Mouse (Mus musculus): ENCODE measurements at regions not wholly inside any gene's neighbourhood (a gene's known extent, or its start where the extent isn't known, plus 50 kb on each side); places are given as distances from the start of the nearest gene placed in this dataset.

GRCm38 (mm10) chr13:42358588-42358987 is 57.3 kb downstream of the Edn1 start:
- DNase-seq, result no peak

GRCm38 (mm10) chr13:42367655-42368554 is 66.6 kb downstream of the Edn1 start:
- no peak for DNase-seq

GRCm38 (mm10) chr13:42369826-42370225 is 68.5 kb downstream of the Edn1 start:
- no peak for DNase-seq

- no peak for DNase-seq
Observed at GRCm38 (mm10) chr13:42372201-42372600, 70.9 kb downstream of the Edn1 start.

GRCm38 (mm10) chr13:42374181-42374596 is 72.9 kb downstream of the Edn1 start:
- no peak for DNase-seq

GRCm38 (mm10) chr13:42379675-42380074 is 78.4 kb downstream of the Edn1 start:
- DNase-seq, result no peak

- DNase-seq, result no peak
Observed at GRCm38 (mm10) chr13:42383099-42383498, 81.8 kb downstream of the Edn1 start.

- DNase-seq, result no peak
Observed at GRCm38 (mm10) chr13:42390389-42390788, 89.1 kb downstream of the Edn1 start.

GRCm38 (mm10) chr13:42391330-42392005 is 90.2 kb downstream of the Edn1 start:
- DNase-seq, result no peak

- DNase-seq, result no peak
Observed at GRCm38 (mm10) chr13:42392701-42393100, 91.4 kb downstream of the Edn1 start.

GRCm38 (mm10) chr13:42394572-42394971 is 93.3 kb downstream of the Edn1 start:
- DNase-seq, result no peak

GRCm38 (mm10) chr13:42401513-42401912 is 100.2 kb downstream of the Edn1 start:
- no peak for DNase-seq

GRCm38 (mm10) chr13:42403231-42404020 is 102.2 kb downstream of the Edn1 start:
- no peak for DNase-seq

GRCm38 (mm10) chr13:42412652-42413282 is 111.5 kb downstream of the Edn1 start:
- no peak for DNase-seq

GRCm38 (mm10) chr13:42446921-42447320 is 145.6 kb downstream of the Edn1 start:
- no peak for DNase-seq

- DNase-seq, result no peak
Observed at GRCm38 (mm10) chr13:42453665-42454064, 152.4 kb downstream of the Edn1 start.

GRCm38 (mm10) chr13:42459892-42460291 is 158.6 kb downstream of the Edn1 start:
- DNase-seq, result no peak

- no peak for DNase-seq
Observed at GRCm38 (mm10) chr13:42478825-42479224, 177.5 kb downstream of the Edn1 start.

GRCm38 (mm10) chr13:42490956-42491680 is 189.3 kb upstream of the Phactr1 start:
- no peak for DNase-seq

- no peak for DNase-seq
Observed at GRCm38 (mm10) chr13:42494371-42494770, 186.1 kb upstream of the Phactr1 start.

GRCm38 (mm10) chr13:42498351-42498750 is 182.1 kb upstream of the Phactr1 start:
- DNase-seq, result no peak

- DNase-seq, result no peak
Observed at GRCm38 (mm10) chr13:42507535-42507934, 172.9 kb upstream of the Phactr1 start.

Data from right cerebral cortex, postnatal 14 days (tissue).